Mouse (Mus musculus) heart, embryonic 12.5 days (tissue): ENCODE measurements around the gene Pcdh9. TPM values are rescaled to one million over a fixed set of nuclear protein-coding genes. Genes with fewer than 3 reads are reported as not detected.
"Not testable (repeated sequence)": the region's sequence is repeated elsewhere in the genome, so short reads cannot be mapped to it uniquely, and the experiment has no call there.

ENCODE experiments used
- ATAC-seq: fragments of 200-750 bp; cut with Nextera tagmentation; 2 replicates; pipeline ENCODE4 v1.8.0; 2017; ENCODE audit warnings: moderate TSS enrichment, moderate library complexity; ENCODE audit not compliant: insufficient number of reproducible peaks, low FRiP score
- H3K27ac ChIP-seq: fragments of 300-500 bp; sonication (generic); 2 replicates; pipeline ENCODE4 v1.5.1; 2016; ENCODE audit warnings: mild to moderate bottlenecking, moderate library complexity; ENCODE audit not compliant: poor library complexity, severe bottlenecking
- H3K27me3 ChIP-seq: fragments of 300-500 bp; sonication (generic); replicated peaks from 2 replicates; pipeline ENCODE4 v1.6.1; 2016; ENCODE audit warnings: mild to moderate bottlenecking, moderate library complexity
- H3K36me3 ChIP-seq: fragments of 300-500 bp; sonication (generic); 2 replicates; pipeline ENCODE4 v1.6.1; 2016; ENCODE audit warnings: mild to moderate bottlenecking, moderate library complexity
- H3K4me1 ChIP-seq: fragments of 300-500 bp; sonication (generic); replicated peaks from 2 replicates; pipeline ENCODE4 v1.6.1; 2016; ENCODE audit warnings: mild to moderate bottlenecking
- H3K4me2 ChIP-seq: fragments of 300-500 bp; sonication (generic); 2 replicates; pipeline ENCODE4 v1.6.1; 2016; ENCODE audit warnings: mild to moderate bottlenecking, moderate library complexity
- H3K4me3 ChIP-seq: fragments of 300-500 bp; sonication (generic); 2 replicates; pipeline ENCODE4 v1.5.1; 2016; ENCODE audit warnings: mild to moderate bottlenecking
- H3K9ac ChIP-seq: fragments of 300-500 bp; sonication (generic); 2 replicates; pipeline ENCODE4 v1.6.1; 2016; ENCODE audit warnings: mild to moderate bottlenecking, moderate library complexity
- H3K9me3 ChIP-seq: fragments of 300-500 bp; sonication (generic); replicated peaks from 2 replicates; pipeline ENCODE4 v1.6.1; 2016; ENCODE audit warnings: mild to moderate bottlenecking, moderate library complexity
- WGBS: fragments of 180-500 bp; shearing (Covaris S2); methylation state at CpG from one replicate; pipeline ENCODE4 v1.1.7; 2016; 5-methylcytosine and 5-hydroxymethylcytosine counted together
- polyA plus RNA-seq: library from polyadenylated mRNA; unstranded; fragments of >200 nt; fragmentation: Nextera tagmentation; extraction: Ambion mirVana; gene quantifications from 2 replicates; pipeline ENCODE4 v1.2.1, GENCODE M21; 2016

Gene Pcdh9
- polyA plus RNA-seq, 1 experiment from 2014 or later, result 10.0 TPM

DNA sequence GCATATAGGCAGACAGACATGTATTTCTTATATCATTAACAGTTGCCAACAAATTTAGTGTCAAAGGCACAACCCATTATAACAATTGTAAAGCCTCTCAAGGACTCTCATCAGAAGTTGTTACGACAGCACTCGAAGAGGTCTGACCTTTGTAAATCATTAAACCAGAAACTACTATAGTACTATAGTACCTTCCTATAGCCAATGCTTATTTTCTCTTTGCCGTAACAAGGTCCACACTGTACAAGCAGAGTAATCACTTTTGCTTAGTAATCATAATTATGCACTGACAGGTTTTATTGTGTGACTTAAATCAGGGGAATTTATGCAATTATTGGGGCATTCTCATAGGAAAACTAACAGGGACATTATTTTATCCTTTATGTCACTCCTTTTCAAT, 606.5 kb downstream of the Pcdh9 start:
- H3K4me3 ChIP-seq, result no peak overlapping the region
- no peak overlapping the region for H3K27ac ChIP-seq
- 85% methylated on average over 3 of the region's 3 CpGs for WGBS
- no peaks in the 10 kb centered on the region for H3K4me1 ChIP-seq
- no peak for ATAC-seq
- H3K9me3 ChIP-seq, result no peaks in the 10 kb centered on the region
- H3K36me3 ChIP-seq, result no peaks in the 10 kb centered on the region
- H3K4me2 ChIP-seq, result no peak overlapping the region
- no peaks in the 10 kb centered on the region for H3K27me3 ChIP-seq
- no peak overlapping the region for H3K9ac ChIP-seq

DNA sequence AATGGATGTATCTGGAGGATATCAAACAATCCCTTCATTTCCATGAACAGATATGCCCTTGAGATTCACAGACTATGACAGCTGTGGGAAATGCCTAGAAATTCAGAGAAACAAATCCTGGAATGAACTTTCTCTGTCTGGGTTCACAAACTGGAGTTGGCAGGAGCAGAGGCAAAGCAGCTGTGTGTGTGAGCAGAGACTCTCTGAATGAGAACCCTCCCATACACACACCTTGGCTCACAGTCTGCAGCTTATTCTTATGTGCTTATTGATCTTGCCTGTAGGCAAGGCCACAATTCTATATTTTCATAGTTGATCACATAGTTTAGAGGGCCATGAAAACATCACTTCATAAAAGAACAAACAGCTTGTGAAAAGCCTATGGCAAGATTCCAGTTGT, 614.8 kb downstream of the Pcdh9 start:
- no peak overlapping the region for H3K4me2 ChIP-seq
- no peaks in the 10 kb centered on the region for H3K36me3 ChIP-seq

DNA sequence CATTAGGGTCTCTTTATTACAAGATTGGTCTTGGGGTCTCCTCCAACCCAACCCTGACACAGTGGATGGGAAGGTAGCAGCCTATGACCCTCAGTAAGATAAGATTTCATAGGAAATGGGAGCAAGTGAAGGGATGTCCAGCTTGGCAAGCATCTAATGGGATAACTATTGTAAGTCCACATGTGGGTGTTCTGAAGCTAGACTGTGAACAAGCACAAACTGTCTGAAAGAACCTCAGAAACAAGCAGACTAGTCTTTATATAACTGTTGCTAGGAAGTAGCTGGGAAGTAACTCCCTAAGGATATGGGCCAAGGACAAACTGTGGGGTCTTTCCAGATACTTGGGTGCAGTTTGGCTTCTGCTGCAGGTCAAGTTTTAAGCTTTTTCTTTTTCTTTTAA, 615.7 kb downstream of the Pcdh9 start:
- H3K4me1 ChIP-seq, result no peaks in the 10 kb centered on the region; the same call in 1 of the 2 replicates
- no peaks in the 10 kb centered on the region for H3K27me3 ChIP-seq
- H3K9ac ChIP-seq, result no peak overlapping the region
- H3K36me3 ChIP-seq, result no peaks in the 10 kb centered on the region
- no peak for ATAC-seq
- H3K4me3 ChIP-seq, result no peak overlapping the region
- no peak overlapping the region for H3K27ac ChIP-seq
- H3K4me2 ChIP-seq, result no peak overlapping the region
- no peaks in the 10 kb centered on the region for H3K9me3 ChIP-seq

More for the DNA sequence above, 614.8 kb downstream of the Pcdh9 start:
- Histone ChIP-seq H3K27ac (no peak overlapping the region), H3K27me3 (no peaks in the 10 kb centered on the region), H3K4me1 (no peaks in the 10 kb centered on the region; the same call in 1 of the 2 replicates), H3K9me3 (no peaks in the 10 kb centered on the region), H3K4me3 (no peak overlapping the region), H3K9ac (no peak overlapping the region)
- ATAC-seq, result no peak

DNA sequence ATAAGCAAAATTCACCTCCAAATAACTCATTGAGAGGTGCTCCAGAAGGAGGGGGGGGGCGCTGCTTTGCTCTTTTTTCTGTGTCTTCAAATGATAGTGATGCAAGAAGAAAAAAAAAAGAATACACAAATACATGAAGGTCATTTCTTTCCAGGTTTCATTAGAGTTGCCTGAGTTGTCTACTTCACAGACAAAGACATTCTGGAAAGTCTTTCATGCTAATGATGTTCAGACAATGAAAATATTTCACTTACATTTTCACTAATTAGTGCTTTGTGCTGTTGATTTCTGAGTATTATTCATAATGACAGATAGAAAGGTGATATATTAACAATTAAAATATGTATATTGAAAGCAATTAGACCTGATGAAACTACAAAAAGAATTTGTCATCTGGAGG, 637.1 kb downstream of the Pcdh9 start:
- Histone ChIP-seq H3K36me3 (no peaks in the 10 kb centered on the region), H3K4me1 (no peaks in the 10 kb centered on the region)
- 65% methylated on average over 1 of the region's 1 CpGs for WGBS

DNA sequence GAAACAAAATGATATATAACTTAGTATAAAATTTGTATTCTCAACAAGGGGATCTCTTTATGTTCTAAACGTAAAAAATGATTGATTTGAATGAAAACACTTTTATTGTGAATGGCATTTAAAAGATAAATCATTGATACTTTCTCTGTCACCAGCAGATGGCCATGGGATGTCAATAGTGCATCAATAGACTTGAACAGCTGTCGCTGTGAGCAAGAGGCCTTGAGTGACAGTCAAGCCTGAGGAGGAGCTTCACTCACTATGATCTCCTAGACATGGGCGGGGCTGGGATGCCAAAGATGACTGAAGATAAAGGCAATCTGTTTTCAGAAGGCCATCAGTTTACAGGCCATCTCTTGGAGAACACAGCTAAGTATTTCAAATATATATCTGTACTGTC, 650.2 kb downstream of the Pcdh9 start:
- ATAC-seq, result no peak
- no peak overlapping the region for H3K27ac ChIP-seq
- 65% methylated on average over 3 of the region's 3 CpGs for WGBS

More for the DNA sequence above, 637.1 kb downstream of the Pcdh9 start:
- no peak overlapping the region for H3K4me2 ChIP-seq
- no peak overlapping the region for H3K4me3 ChIP-seq
- H3K9me3 ChIP-seq, result no peaks in the 10 kb centered on the region
- no peaks in the 10 kb centered on the region for H3K27me3 ChIP-seq
- H3K27ac ChIP-seq, result no peak overlapping the region
- no peak overlapping the region for H3K9ac ChIP-seq
- ATAC-seq, result no peak

DNA sequence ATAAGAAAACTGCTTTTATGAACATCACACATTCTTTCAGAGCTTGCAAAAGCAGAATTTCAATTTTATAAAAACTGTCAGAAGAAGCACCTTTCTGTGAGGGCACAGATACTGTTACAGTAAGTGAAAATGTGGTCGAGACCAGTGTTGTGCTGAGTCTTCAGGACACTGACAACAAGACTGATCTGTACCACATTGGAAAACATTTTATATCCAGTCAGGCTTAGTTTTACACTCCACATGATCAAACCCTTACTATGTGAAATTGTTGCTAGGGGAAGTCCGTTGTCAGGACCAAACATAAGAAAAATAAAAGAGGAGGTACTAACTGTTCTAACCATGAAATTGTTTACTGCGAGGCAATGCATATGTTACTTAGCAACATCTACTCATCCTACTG, 656.1 kb downstream of the Pcdh9 start:
- Histone ChIP-seq H3K27me3 (no peaks in the 10 kb centered on the region), H3K4me2 (no peak overlapping the region), H3K36me3 (no peaks in the 10 kb centered on the region), H3K9ac (no peak overlapping the region), H3K4me1 (no peaks in the 10 kb centered on the region), H3K9me3 (no peaks in the 10 kb centered on the region), H3K27ac (no peak overlapping the region), H3K4me3 (no peak overlapping the region)
- ATAC-seq, result no peak
- WGBS, result 72% methylated on average over 3 of the region's 3 CpGs

More for the DNA sequence above, 650.2 kb downstream of the Pcdh9 start:
- Histone ChIP-seq H3K4me3 (no peak overlapping the region), H3K9me3 (no peaks in the 10 kb centered on the region), H3K36me3 (no peaks in the 10 kb centered on the region), H3K4me1 (no peaks in the 10 kb centered on the region), H3K27me3 (no peaks in the 10 kb centered on the region), H3K9ac (no peak overlapping the region), H3K4me2 (no peak overlapping the region)

DNA sequence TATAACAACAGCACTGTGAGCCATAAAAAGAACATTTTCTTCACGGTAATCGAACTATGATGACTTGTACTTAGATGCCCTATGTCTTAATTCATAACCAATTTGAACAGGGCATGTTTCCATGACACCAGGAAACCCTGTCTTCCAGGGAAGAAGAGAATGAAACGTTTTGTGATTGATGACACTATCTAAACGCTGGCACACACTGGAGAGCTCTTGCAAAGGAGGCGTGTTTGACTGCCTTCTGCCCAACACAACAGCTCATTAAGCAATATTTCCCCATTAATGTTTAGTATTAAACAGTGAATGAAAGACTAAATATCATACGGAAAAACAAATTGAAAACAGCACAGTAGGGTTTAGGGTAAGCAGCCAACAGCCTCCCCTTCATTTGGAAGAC, 656.9 kb downstream of the Pcdh9 start:
- no peaks in the 10 kb centered on the region for H3K4me1 ChIP-seq
- no peaks in the 10 kb centered on the region for H3K9me3 ChIP-seq
- no peak overlapping the region for H3K4me3 ChIP-seq
- no peak overlapping the region for H3K9ac ChIP-seq
- ATAC-seq, result no peak
- no peak overlapping the region for H3K4me2 ChIP-seq
- no peak overlapping the region for H3K27ac ChIP-seq
- WGBS, result 67% methylated on average over 6 of the region's 6 CpGs
- H3K36me3 ChIP-seq, result no peaks in the 10 kb centered on the region
- no peaks in the 10 kb centered on the region for H3K27me3 ChIP-seq

DNA sequence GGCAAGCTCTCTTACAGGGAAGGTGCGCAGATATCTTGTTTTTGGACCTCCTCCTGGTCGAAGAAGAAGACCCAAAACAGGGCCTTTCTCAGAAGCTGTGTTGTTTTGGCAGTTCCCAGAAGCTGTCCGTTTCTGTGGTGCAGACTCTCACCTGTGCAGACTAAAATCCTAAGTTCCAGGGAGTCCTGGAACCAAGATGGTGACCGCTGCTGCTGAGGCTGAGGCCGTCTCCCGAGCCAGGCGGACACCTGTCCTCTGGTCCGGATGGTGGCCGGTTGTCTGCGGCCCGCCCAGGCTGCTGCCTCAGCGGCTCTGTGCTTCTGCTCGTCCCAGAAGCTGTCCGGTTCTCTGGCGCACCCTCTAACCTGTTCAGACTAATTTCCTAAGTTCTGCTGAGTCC, 675.6 kb downstream of the Pcdh9 start:
- not testable (repeated sequence) for H3K9me3 ChIP-seq

DNA sequence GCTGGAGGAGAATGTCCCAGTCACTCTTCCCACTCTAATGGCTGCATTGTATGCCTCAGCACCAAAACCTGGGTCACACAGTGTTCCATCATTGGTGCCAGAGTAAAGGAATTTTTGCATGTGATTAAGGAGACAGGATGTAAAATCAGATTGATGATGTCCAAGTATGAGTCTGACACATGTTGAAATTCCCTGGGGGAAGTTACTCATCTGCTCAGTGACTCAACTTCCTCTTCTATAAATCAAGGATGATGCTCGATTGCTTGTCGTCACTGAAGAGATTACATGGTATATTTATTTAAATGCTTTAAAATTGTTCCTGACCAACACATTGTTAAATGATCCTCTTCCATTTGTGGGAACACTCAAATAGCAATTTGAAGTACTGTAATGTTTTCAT, 690.7 kb downstream of the Pcdh9 start:
- no peaks in the 10 kb centered on the region for H3K36me3 ChIP-seq
- ATAC-seq, result no peak

More for the DNA sequence above, 675.6 kb downstream of the Pcdh9 start:
- H3K9ac ChIP-seq, H3K4me3 ChIP-seq, H3K36me3 ChIP-seq, H3K4me2 ChIP-seq, H3K27me3 ChIP-seq, H3K27ac ChIP-seq, H3K4me1 ChIP-seq, ATAC-seq: not testable (repeated sequence)
- 94% methylated on average over 10 of the region's 15 CpGs for WGBS

DNA sequence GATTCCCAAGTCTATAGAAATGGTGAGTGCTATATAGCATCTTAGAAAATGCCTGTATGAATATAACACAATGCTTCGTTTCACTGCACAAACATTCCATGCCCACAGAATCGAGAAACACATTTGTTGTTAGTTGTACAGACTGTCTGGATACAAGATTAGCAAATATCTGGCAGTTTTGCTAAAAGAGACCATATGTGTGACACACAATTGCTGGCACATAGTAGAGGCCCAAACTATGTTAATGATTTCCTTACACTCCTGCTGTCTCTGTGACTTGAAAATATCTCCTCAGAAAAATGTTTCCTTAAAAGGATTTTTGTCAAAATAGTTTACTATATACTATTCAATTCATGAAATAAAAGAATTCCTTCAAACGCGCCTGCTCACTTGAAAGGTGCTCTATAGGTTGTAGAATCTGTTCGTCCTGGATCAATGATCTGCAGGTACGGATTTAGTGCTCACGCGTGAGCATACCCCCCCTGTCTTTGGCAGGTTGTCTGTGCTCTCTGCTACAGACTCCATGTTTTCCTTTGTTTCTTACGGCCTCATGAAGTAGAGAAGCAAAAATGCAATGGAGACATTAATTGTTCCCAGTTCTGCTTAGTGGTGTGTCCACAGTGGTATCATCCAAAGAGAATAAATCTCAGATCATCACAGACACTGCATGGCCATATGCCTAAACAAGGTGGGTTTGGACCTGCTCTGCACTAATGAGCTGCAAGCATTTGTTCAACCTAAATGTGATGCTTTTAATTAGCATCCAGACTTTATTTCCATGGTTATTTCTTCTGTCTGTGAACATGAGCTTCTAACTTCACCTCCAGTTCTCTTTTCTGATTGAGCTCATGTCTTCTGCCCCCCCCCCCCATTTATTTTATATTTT, 707.6 kb downstream of the Pcdh9 start:
- Histone ChIP-seq H3K4me1 (no peaks in the 10 kb centered on the region), H3K36me3 (no peaks in the 10 kb centered on the region), H3K9ac (no peak overlapping the region), H3K4me3 (no peak overlapping the region), H3K4me2 (no peak overlapping the region), H3K27ac (no peak overlapping the region), H3K9me3 (no peaks in the 10 kb centered on the region), H3K27me3 (no peaks in the 10 kb centered on the region)
- no peak for ATAC-seq
- 81% methylated on average over 9 of the region's 9 CpGs for WGBS

More for the DNA sequence above, 690.7 kb downstream of the Pcdh9 start:
- no peak overlapping the region for H3K9ac ChIP-seq
- H3K9me3 ChIP-seq, result no peaks in the 10 kb centered on the region
- 68% methylated on average over 2 of the region's 2 CpGs for WGBS
- H3K27ac ChIP-seq, result no peak overlapping the region
- no peak overlapping the region for H3K4me2 ChIP-seq
- no peaks in the 10 kb centered on the region for H3K27me3 ChIP-seq
- no peak overlapping the region for H3K4me3 ChIP-seq
- no peaks in the 10 kb centered on the region for H3K4me1 ChIP-seq

DNA sequence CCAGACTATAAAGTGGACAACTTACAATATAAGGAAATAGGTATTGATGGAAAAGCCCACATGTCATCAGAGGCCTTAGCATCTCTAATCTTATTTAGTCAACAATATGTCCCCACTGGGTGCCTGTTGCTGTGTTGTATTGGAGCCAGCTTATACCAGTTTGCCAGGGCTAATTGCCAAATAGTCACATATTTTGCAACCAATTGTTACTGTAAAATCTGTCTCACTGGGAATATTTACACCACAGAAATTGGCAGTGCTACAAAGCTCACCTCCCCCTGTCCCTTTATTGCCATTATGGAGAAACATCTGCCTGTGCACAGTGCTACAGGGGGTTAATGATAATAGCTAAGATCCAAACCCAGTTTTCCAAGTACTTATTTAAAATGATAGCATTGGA, 721.3 kb downstream of the Pcdh9 start:
- no peaks in the 10 kb centered on the region for H3K27me3 ChIP-seq
- ATAC-seq, result no peak
- H3K4me3 ChIP-seq, result no peak overlapping the region
- H3K27ac ChIP-seq, result no peak overlapping the region
- no peak overlapping the region for H3K4me2 ChIP-seq
- H3K9me3 ChIP-seq, result no peaks in the 10 kb centered on the region
- no peaks in the 10 kb centered on the region for H3K4me1 ChIP-seq
- H3K9ac ChIP-seq, result no peak overlapping the region
- no peaks in the 10 kb centered on the region for H3K36me3 ChIP-seq

DNA sequence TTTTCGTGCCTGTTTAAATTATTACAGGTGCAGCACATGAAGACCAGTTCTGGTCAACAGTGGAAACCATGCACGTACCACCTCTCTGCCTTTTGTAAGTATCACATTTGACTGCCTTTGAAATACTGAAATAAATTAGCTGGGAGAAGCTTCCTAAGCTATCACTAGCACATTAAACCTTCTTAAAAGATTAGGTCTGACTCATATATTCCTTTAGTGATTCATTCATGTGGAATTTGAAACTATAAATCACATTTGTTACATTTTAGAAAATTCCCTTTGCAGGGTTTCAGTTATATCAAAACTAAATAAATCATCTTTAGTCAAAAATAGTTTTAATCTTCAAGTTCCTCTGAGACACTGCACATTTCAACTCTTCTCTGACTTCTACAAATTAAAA, 722.1 kb downstream of the Pcdh9 start:
- H3K36me3 ChIP-seq, result no peaks in the 10 kb centered on the region
- no peak overlapping the region for H3K9ac ChIP-seq
- H3K27me3 ChIP-seq, result no peaks in the 10 kb centered on the region
- H3K4me1 ChIP-seq, result no peaks in the 10 kb centered on the region
- H3K4me3 ChIP-seq, result no peak overlapping the region
- WGBS, result 68% methylated on average over 2 of the region's 2 CpGs
- no peaks in the 10 kb centered on the region for H3K9me3 ChIP-seq
- H3K4me2 ChIP-seq, result no peak overlapping the region
- H3K27ac ChIP-seq, result no peak overlapping the region
- ATAC-seq, result no peak
